Mouse (Mus musculus) embryo, embryonic 10 days (tissue): ENCODE data around the gene Ttc27.
A peak's percentile ranks its signal among the peaks of the same experiment; 100 is the strongest.

Source experiments
- DNase-seq: peaks from one replicate; pipeline ENCODE4 v3.0.0-alpha.2; 2015; ENCODE audit warnings: low spot score

Gene Ttc27

GRCm38 (mm10) chr17:74753628-74754104, 36.1 kb downstream of the Ttc27 start:
- no peak for DNase-seq

DNA sequence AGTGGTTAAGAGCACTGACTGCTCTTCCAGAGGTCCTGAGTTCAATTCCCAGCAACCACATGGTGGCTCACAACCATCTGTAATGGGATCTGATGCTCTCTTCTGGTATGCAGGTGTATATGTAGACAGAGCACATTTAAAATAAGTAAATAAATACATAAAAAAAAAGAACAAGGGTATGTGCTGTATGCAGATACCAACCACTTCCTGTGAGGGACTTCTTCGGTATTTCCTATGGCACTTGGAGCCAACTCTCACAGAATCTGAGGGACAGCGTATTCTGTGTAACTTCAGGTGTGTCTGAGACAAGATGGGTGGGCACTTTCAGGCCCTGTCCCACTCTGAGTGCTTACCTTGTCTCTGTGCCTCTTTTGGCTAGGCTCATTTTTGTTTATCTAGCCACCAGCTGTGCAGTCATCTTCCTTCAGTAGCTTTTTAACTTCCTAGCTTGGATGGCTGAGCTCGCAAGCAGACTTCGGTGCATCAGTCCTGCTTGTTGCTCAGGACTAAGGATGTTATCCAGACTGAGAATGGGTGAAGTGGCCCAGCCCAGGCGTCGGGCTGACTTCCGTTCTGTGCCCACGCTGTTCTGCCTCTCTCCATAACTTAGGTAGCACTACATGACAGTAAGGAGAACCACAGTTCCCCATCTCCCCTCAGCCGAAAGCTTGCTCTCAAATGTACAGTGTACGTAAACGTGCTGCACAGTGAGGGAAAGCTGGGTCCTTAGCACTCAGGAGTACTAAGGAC, 37.0 kb downstream of the Ttc27 start:
- no peak for DNase-seq

DNA sequence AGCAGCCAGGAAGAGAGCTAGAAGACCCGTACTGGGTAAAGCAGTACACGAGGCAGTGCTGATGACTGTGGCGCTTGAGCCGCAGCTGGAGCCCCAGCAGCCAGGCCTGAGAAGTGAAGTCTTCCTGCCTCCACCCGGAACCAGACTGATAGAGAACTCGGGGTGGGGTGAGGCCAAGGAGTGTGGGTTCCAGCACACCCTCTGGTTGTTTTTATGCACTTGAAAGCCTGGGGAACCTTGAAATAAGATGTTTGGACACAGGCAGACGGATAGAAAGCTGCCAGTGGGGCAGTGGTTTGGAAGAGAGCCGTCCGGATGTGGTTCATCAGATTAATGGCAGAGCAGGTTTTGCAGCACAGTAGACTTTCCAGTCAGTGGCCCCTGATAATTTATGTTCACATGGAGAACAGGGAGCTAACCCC, 51.9 kb downstream of the Ttc27 start:
- DNase-seq = no peak

DNA sequence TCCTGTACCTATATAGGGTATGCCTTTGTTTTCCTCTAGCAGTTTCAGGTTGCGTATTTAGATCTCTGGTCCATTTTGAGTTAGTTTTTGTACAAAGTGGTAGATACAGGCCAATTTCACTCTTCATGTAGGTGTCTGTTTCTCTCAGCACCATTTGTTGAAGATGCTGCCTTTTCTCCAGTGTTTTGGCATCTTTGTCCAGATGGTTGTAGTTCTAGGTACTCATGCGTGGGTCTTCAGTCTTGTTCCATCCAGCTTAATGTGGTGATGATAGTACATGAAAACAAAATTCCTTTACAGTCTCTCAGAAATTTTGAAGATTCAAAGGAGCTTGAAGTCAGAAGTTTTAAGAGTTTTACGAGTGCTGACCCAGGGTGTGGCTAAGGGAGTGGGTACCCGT, 54.8 kb downstream of the Ttc27 start:
- DNase-seq = no peak

DNA sequence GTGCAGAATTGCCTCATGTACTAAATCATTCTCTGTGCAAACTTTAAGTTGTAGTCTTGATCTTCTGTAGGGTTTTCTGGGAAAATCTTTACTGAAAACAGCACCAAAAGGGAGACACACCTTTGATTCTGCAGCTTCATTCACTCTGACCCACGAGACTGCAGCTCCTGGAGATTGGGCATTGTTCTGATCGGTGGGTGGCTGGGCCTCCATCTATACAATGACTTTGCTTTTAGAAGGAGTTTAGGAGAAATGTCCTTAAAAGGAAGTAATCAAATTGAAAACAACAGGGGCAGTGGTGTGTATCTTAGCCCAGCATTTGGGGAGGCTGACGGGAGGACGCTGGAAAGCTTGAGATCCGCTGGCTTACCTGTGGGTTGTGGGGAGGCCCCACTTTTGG, 56.0 kb downstream of the Ttc27 start:
- DNase-seq = no peak

- no peak for DNase-seq
Observed at GRCm38 (mm10) chr17:74780133-74780532, 62.6 kb downstream of the Ttc27 start.

- DNase-seq = no peak
Observed at GRCm38 (mm10) chr17:74780627-74781026, 63.1 kb downstream of the Ttc27 start.

GRCm38 (mm10) chr17:74781911-74782310, 64.4 kb downstream of the Ttc27 start:
- no peak for DNase-seq

DNA sequence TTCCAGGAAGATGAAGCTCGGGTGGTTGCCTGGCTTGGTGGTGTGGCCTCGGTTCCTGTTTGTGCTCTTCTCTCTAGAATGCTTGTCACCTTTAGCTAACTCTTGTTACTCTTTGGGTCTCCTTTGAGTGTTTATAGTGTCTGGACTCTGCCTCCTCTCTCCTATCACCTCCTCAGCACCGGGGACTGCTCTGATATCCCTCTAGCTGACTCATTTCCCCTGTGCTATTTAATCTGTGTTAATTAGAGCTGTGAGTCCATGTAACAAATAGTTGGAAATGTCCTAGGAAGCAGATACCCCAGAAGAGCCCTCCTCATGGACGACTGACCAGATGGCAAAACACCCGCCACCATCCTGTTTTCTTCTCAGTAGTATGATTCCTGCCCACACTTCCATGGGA, 68.1 kb downstream of the Ttc27 start:
- DNase-seq = no peak

GRCm38 (mm10) chr17:74786198-74786734, 68.7 kb downstream of the Ttc27 start:
- DNase-seq = no peak

DNA sequence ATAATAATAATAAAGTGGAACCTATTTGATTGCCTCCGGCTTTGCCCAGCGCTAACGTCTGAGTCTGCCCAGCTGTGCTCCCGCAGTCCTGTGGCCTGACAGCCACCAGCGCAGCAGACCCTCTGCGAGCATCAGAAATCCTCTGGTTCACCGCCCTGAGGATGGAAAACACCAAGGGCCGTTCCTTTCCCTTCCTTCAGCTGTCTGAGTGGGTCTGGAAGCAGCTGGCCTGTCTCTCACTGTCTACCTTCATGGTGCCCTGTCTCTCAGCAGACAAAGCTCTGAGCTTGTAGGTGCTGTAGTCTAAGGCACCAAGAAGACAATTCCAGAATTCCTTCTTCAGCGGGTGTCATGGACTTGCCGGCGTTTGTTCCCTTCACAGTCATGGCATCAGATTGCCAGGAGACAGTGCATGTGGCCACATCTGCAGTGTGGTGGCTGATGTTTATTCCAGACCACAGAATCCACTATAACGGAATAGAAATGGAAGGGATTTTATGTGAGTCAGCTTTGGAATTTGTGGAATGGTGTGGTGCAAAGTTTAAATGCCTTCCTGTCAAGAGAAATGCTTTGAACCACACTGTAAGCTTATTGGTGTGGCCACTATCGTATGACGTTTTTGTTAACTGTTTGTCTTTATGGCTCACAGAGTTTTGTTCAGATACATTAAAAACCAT, 78.6 kb downstream of the Ttc27 start:
- DNase-seq = no peak

- no peak for DNase-seq
Observed at GRCm38 (mm10) chr17:74799865-74800264, 82.3 kb downstream of the Ttc27 start.

DNA sequence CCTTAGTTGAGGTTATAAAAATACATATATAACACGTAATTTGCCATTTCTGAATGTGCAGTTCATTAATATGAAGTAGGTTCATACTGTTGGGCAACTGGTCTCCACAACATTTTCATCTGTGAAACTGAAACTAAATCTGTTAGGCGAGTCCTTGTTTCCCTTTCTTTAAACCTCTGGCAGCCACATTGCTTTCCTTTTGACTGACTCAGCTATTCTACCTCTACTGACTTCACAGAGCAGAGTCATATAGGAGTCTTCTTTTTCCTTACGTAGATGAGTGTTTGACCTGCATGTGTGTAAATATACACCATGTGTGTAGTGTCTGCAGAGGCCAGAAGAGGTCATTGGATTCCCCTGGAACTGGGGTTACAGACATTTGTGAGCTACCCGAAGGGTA, 85.2 kb downstream of the Ttc27 start:
- DNase-seq = no peak

DNA sequence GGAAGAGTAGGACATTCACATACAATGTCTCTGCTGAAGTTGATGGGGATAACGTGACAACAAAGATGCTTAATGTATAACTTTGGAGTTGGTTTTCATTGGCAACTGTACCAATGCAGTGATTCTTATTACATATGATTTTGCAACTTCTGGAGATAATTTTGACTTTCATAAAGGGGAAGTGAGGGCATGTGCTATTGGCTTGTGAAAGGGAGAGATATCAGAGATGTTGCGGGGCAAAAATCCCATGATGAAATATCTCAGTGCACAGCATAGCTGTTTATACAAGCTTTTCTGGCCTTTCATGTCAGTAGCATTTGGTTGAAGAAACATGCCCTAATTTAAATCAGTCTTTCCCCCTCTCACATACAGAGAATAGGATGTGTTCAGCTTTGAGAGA, 86.3 kb downstream of the Ttc27 start:
- DNase-seq = no peak

DNA sequence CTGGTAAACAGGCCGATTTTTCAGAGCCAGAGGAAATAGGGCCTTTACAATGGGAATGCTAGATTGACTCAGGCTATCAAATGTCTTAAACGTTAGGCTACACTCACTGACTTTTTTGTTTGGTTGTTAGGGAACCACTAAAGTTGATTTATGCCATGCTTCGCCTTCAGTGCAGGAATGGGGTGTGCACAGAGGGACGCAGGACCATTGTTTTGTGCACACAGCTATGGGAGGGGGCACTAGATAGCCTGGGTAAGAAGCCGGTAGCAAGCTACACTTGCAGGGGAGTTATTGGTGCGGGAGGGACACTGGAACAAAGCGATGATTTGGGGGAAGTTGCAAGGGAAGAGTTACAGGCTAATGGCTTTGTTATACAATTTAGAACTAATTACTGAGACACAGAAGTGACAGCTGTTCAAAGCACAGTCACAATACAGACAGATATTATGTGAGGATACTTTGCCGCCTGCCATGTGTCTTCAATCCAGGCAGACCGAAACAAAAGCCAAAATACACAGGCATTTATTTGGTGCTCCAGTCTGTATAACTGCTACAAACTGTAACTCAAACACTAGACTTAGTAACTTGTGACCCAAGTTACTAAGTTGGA, 86.9 kb downstream of the Ttc27 start:
- DNase-seq = peak; percentile 61

- no peak for DNase-seq
Observed at GRCm38 (mm10) chr17:74807509-74808248, 90.1 kb downstream of the Ttc27 start.

DNA sequence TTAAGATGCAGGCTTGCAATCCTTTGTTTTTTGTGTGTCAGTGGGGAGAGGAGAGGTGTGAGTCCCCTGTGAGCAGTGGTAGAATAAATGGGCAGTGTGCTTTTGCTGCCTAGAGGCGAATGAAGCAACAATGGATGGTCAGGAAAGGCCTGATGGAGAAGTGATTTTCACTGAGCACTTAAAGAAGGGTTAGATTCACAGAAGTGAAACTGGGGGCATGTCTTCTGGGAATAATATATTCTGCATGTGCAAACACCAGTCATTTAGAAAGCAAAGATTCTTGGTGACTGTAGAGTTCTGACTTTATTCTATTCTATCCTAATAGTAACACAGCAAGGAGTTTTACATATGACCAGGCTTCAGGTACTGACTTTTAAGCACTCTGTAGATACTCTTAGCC, 90.8 kb downstream of the Ttc27 start:
- no peak for DNase-seq

GRCm38 (mm10) chr17:74808901-74809300, 91.4 kb downstream of the Ttc27 start:
- DNase-seq = no peak

- DNase-seq = peak; percentile 77
Observed at GRCm38 (mm10) chr17:74810892-74811625, 93.5 kb downstream of the Ttc27 start.

DNA sequence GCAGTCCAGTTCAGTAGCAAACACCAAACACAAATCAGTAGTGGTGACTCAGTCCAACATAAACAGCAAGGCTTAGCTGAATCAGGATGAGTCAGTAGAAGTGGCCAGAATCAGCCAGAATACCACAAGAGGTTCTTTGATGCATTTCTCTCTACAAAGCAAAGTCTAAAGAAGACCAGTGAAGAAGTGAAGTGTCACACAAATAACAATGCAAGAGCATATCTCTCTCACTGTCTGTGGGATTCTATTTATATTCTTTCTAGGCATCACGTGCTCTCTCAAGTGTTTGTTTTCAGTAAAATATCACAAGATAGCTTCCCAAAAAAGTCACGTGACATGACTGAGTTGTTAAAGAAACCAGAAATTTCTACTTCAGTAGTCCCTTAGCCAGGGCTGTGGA, 102.2 kb downstream of the Ttc27 start:
- no peak for DNase-seq

GRCm38 (mm10) chr17:74830851-74831250, 113.3 kb downstream of the Ttc27 start:
- DNase-seq = no peak
